Mouse (Mus musculus): ENCODE results near the gene Ddx21. TPM values are rescaled to one million over a fixed set of nuclear protein-coding genes. Genes with fewer than 3 reads are reported as not detected.
"Not testable (repeated sequence)": the region's sequence is repeated elsewhere in the genome, so short reads cannot be mapped to it uniquely, and the experiment has no call there.

The Ddx21 gene
- polyA plus RNA-seq, 1 experiment from 2014 or later, result 26.4 TPM

- 85% methylated on average over 1 of the region's 1 CpGs for WGBS
- Histone ChIP-seq H3K27me3 (ENCODE audit: insufficient read depth, poor library complexity, severe bottlenecking) (no peaks in the 10 kb centered on the region), H3K27ac (no peak overlapping the region), H3K9me3 (no peaks in the 10 kb centered on the region), H3K36me3 (peaks cover 85% of the 10 kb centered on the region), H3K4me3 (no peak overlapping the region), H3K4me1 (no peaks in the 10 kb centered on the region)
- DNase-seq (ENCODE audit: low spot score), result no peak
Measured at GRCm38 (mm10) chr10:62583245-62583644, 18.8 kb downstream of the Ddx21 start.

- DNase-seq (ENCODE audit: low spot score), result no peak
- Histone ChIP-seq H3K27me3 (ENCODE audit: insufficient read depth, poor library complexity, severe bottlenecking) (no peaks in the 10 kb centered on the region), H3K4me3 (no peak overlapping the region), H3K9me3 (no peaks in the 10 kb centered on the region), H3K27ac (no peak overlapping the region), H3K36me3 (peaks cover 79% of the 10 kb centered on the region), H3K4me1 (peaks cover under 1% of the 10 kb centered on the region)
- WGBS, result 85% methylated on average over 7 of the region's 7 CpGs
Measured at GRCm38 (mm10) chr10:62582701-62583100, 19.4 kb downstream of the Ddx21 start.

GRCm38 (mm10) chr10:62582263-62582662 is 19.8 kb downstream of the Ddx21 start:
- H3K4me3 ChIP-seq, result no peak overlapping the region
- WGBS, result 88% methylated on average over 17 of the region's 17 CpGs
- H3K27ac ChIP-seq, result no peak overlapping the region
- no peaks in the 10 kb centered on the region for H3K27me3 ChIP-seq (ENCODE audit: insufficient read depth, poor library complexity, severe bottlenecking)
- no peak for DNase-seq (ENCODE audit: low spot score)
- peaks cover 5% of the 10 kb centered on the region for H3K4me1 ChIP-seq
- H3K36me3 ChIP-seq, result peaks cover 75% of the 10 kb centered on the region
- no peaks in the 10 kb centered on the region for H3K9me3 ChIP-seq

GRCm38 (mm10) chr10:62579129-62579528 is 23.0 kb downstream of the Ddx21 start:
- H3K4me3 ChIP-seq; H3K9me3 ChIP-seq; DNase-seq (ENCODE audit: low spot score); H3K27ac ChIP-seq; H3K27me3 ChIP-seq (ENCODE audit: insufficient read depth, poor library complexity, severe bottlenecking): not testable (repeated sequence)
- Histone ChIP-seq H3K36me3 (peaks cover 57% of the 10 kb centered on the region), H3K4me1 (peaks cover 10% of the 10 kb centered on the region)
- WGBS, result 88% methylated on average over 12 of the region's 13 CpGs

- peak within 1 kb of the TSS; percentile 87 for H3K27ac ChIP-seq
- H3K9me3 ChIP-seq, result no peaks in the 10 kb centered on the region
- 7% methylated on average over 33 of the region's 33 CpGs for WGBS
- peaks cover 57% of the 10 kb centered on the region for H3K36me3 ChIP-seq
- peaks cover 10% of the 10 kb centered on the region for H3K4me1 ChIP-seq
- H3K27me3 ChIP-seq (ENCODE audit: insufficient read depth, poor library complexity, severe bottlenecking), result no peaks in the 10 kb centered on the region
- H3K4me3 ChIP-seq, result peak within 1 kb of the TSS; percentile 89
- peak; percentile 99 for DNase-seq (ENCODE audit: low spot score)
Measured at GRCm38 (mm10) chr10:62578338-62579100, 23.6 kb downstream of the Ddx21 start, which contains the start of gene Kif1bp. Kif1bp (minus strand) TSS chr10:62578457.

- H3K36me3 ChIP-seq, result peaks cover 56% of the 10 kb centered on the region
- no peaks in the 10 kb centered on the region for H3K9me3 ChIP-seq
- H3K27me3 ChIP-seq (ENCODE audit: insufficient read depth, poor library complexity, severe bottlenecking), result no peaks in the 10 kb centered on the region
- peaks cover 10% of the 10 kb centered on the region for H3K4me1 ChIP-seq
- peak overlapping the region; percentile 89 for H3K4me3 ChIP-seq
- peak overlapping the region; percentile 87 for H3K27ac ChIP-seq
- 2% methylated on average over 54 of the region's 54 CpGs for WGBS
- DNase-seq (ENCODE audit: low spot score), result no peak
Measured at GRCm38 (mm10) chr10:62577673-62578337, 24.3 kb downstream of the Ddx21 start.

GRCm38 (mm10) chr10:62575001-62575400 is 27.1 kb downstream of the Ddx21 start:
- Histone ChIP-seq H3K27me3 (ENCODE audit: insufficient read depth, poor library complexity, severe bottlenecking) (no peaks in the 10 kb centered on the region), H3K9me3 (no peaks in the 10 kb centered on the region), H3K36me3 (peaks cover 49% of the 10 kb centered on the region), H3K4me1 (peaks cover 10% of the 10 kb centered on the region), H3K27ac (no peak overlapping the region), H3K4me3 (no peak overlapping the region)
- DNase-seq (ENCODE audit: low spot score), result no peak
- 91% methylated on average over 13 of the region's 13 CpGs for WGBS

GRCm38 (mm10) chr10:62570126-62570871 is 31.8 kb downstream of the Ddx21 start:
- Histone ChIP-seq H3K9me3 (no peaks in the 10 kb centered on the region), H3K27ac (no peak overlapping the region), H3K36me3 (peaks cover 81% of the 10 kb centered on the region), H3K27me3 (ENCODE audit: insufficient read depth, poor library complexity, severe bottlenecking) (no peaks in the 10 kb centered on the region), H3K4me3 (no peak overlapping the region), H3K4me1 (no peaks in the 10 kb centered on the region)
- DNase-seq (ENCODE audit: low spot score), result no peak
- WGBS, result 90% methylated on average over 7 of the region's 7 CpGs

- Histone ChIP-seq H3K36me3 (peaks cover 81% of the 10 kb centered on the region), H3K9me3 (no peaks in the 10 kb centered on the region)
- WGBS, result 74% methylated on average over 4 of the region's 4 CpGs
Measured at GRCm38 (mm10) chr10:62568861-62569260, 33.2 kb downstream of the Ddx21 start.

GRCm38 (mm10) chr10:62557736-62558135 is 44.3 kb downstream of the Ddx21 start:
- H3K4me3 ChIP-seq, result no peak overlapping the region
- H3K27ac ChIP-seq, result no peak overlapping the region
- no peaks in the 10 kb centered on the region for H3K9me3 ChIP-seq
- no peaks in the 10 kb centered on the region for H3K4me1 ChIP-seq
- WGBS, result 89% methylated on average over 1 of the region's 1 CpGs
- no peak for DNase-seq (ENCODE audit: low spot score)
- H3K36me3 ChIP-seq, result peaks cover 60% of the 10 kb centered on the region
- no peaks in the 10 kb centered on the region for H3K27me3 ChIP-seq (ENCODE audit: insufficient read depth, poor library complexity, severe bottlenecking)

More at GRCm38 (mm10) chr10:62568861-62569260, 33.2 kb downstream of the Ddx21 start:
- Histone ChIP-seq H3K4me1 (no peaks in the 10 kb centered on the region), H3K27me3 (ENCODE audit: insufficient read depth, poor library complexity, severe bottlenecking) (no peaks in the 10 kb centered on the region), H3K4me3 (no peak overlapping the region), H3K27ac (no peak overlapping the region)
- no peak for DNase-seq (ENCODE audit: low spot score)

- Histone ChIP-seq H3K36me3 (peaks cover 47% of the 10 kb centered on the region), H3K27me3 (ENCODE audit: insufficient read depth, poor library complexity, severe bottlenecking) (no peaks in the 10 kb centered on the region), H3K27ac (no peak overlapping the region), H3K4me1 (no peaks in the 10 kb centered on the region), H3K9me3 (no peaks in the 10 kb centered on the region), H3K4me3 (no peak overlapping the region)
- no peak for DNase-seq (ENCODE audit: low spot score)
- WGBS, result 88% methylated on average over 6 of the region's 6 CpGs
Measured at GRCm38 (mm10) chr10:62556558-62556901, 45.6 kb downstream of the Ddx21 start.

- peaks cover 44% of the 10 kb centered on the region for H3K36me3 ChIP-seq
Measured at GRCm38 (mm10) chr10:62555705-62556557, 46.1 kb downstream of the Ddx21 start.

More at GRCm38 (mm10) chr10:62555705-62556557, 46.1 kb downstream of the Ddx21 start:
- DNase-seq (ENCODE audit: low spot score), result no peak
- no peak overlapping the region for H3K27ac ChIP-seq
- no peaks in the 10 kb centered on the region for H3K4me1 ChIP-seq
- no peaks in the 10 kb centered on the region for H3K9me3 ChIP-seq
- H3K4me3 ChIP-seq, result no peak overlapping the region
- no peaks in the 10 kb centered on the region for H3K27me3 ChIP-seq (ENCODE audit: insufficient read depth, poor library complexity, severe bottlenecking)
- 70% methylated on average over 11 of the region's 11 CpGs for WGBS
